Mouse (Mus musculus): ENCODE data around the gene D130040H23Rik.

The D130040H23Rik gene

GRCm38 (mm10) chr8:69270386-69271202 lies at the start of gene D130040H23Rik:
Gene D130040H23Rik, plus strand, starts transcription at chr8:69271080.
- in situ Hi-C loops (cut with MboI; ENCODE audit: unreplicated experiment in 2 of 2) = no loop called here

- in situ Hi-C loops (cut with MboI; ENCODE audit: unreplicated experiment in 2 of 2) = no loop called here
Measured at GRCm38 (mm10) chr8:69242541-69242940, 28.3 kb upstream of the D130040H23Rik start.

GRCm38 (mm10) chr8:69268525-69268924 lies 2.4 kb upstream of the D130040H23Rik start:
- in situ Hi-C loops (cut with MboI; ENCODE audit: unreplicated experiment in 2 of 2) = no loop called here

DNA sequence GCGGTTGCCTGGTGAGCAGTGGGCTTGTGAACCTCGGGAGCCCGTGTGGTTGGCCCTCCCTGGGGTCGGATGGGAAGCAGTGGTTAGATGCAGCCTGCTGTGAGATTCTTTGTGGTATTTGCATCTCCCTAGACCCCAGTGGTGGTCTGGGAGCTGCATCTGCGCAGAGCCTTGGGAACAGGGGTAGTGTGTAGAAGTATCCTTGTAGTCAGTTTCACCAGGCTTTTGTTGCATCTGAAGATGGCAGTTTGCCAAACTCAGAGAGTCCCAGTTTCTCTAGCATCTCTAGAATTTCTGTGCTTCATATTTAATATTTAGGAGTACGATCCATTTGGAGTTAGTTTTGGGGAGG lies 299 bp downstream of the D130040H23Rik start:
- in situ Hi-C loops (cut with MboI; ENCODE audit: unreplicated experiment in 2 of 2) = no loop called here

GRCm38 (mm10) chr8:69272435-69272834 lies 1.6 kb downstream of the D130040H23Rik start:
- in situ Hi-C loops (cut with MboI; ENCODE audit: unreplicated experiment in 2 of 2) = no loop called here

GRCm38 (mm10) chr8:69324771-69325170 lies 53.9 kb downstream of the D130040H23Rik start:
- in situ Hi-C loops (cut with MboI; ENCODE audit: unreplicated experiment in 2 of 2) = loop anchor here (5.0 to 25.0 kb wide), 7 partner anchors 220 to 798 kb away; partner anchors contain the start of gene Ncan (in 2 of the 2)

GRCm38 (mm10) chr8:69328301-69329288 lies 57.7 kb downstream of the D130040H23Rik start:
- in situ Hi-C loops (cut with MboI; ENCODE audit: unreplicated experiment in 2 of 2) = loop anchor here (5.0 to 25.0 kb wide), 7 partner anchors 216 to 794 kb away; partner anchors contain the start of gene Ncan (in 2 of the 2)

DNA sequence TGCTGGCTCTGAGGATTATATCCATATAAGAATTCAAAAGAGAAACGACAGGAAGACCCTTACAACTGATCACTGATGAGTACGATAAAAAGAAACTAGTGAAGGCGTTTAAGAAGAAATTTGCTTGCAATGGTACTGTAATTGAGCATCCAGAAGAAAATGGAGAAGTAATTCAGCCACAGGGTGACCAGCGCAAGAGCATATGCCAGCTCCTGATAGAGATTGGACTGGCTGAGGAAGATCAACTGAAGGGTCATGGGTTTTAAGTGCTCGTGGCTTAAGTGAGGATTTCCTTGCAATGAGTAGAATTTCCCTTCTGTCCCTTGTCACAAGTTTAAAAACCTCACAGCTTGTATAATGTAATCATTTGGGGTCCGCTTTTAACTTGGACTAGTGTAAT lies 58.4 kb downstream of the D130040H23Rik start:
- in situ Hi-C loops (cut with MboI; ENCODE audit: unreplicated experiment in 2 of 2) = loop anchor here (5.0 to 25.0 kb wide), 7 partner anchors 216 to 793 kb away; partner anchors contain the start of gene Ncan (in 2 of the 2)

Data from v-Abl transformed pro-B cells (cell line).